Mouse (Mus musculus) E14TG2a.4 (cell line): ENCODE measurements around the gene Gm20517.
A peak's percentile ranks its signal among the peaks of the same experiment; 100 is the strongest.

Experiments
- H3K27me3 ChIP-seq: 2 replicates; pipeline ENCODE4 v1.6.1; 2014; ENCODE audit warnings: low read length, control low read depth; ENCODE audit not compliant: insufficient read depth
- H3K36me3 ChIP-seq: 2 replicates; pipeline ENCODE4 v1.6.1; 2014; ENCODE audit warnings: low read length, control low read depth; ENCODE audit not compliant: insufficient read depth
- H3K4me1 ChIP-seq: replicated peaks from 2 replicates; pipeline ENCODE4 v1.6.1; 2014; ENCODE audit warnings: low read depth, low read length, control low read depth
- H3K4me3 ChIP-seq: replicated peaks from 2 replicates; pipeline ENCODE4 v1.5.1; 2014; ENCODE audit warnings: mild to moderate bottlenecking, low read length
- H3K9me3 ChIP-seq: 2 replicates; pipeline ENCODE4 v1.6.1; 2014; ENCODE audit warnings: low read length, control low read depth
- CTCF ChIP-seq: conservative IDR thresholded peaks from 2 replicates; pipeline ENCODE4 v1.5.1; 2014; ENCODE audit warnings: low read length
- NANOG ChIP-seq: IDR thresholded peaks from 2 replicates; pipeline ENCODE4 v1.6.1; 2014; ENCODE audit warnings: borderline replicate concordance, low read length, mixed read lengths
- POU5F1 ChIP-seq: IDR thresholded peaks from 2 replicates; pipeline ENCODE4 v1.6.1; 2014; ENCODE audit warnings: low read length, borderline replicate concordance

Gene Gm20517

DNA sequence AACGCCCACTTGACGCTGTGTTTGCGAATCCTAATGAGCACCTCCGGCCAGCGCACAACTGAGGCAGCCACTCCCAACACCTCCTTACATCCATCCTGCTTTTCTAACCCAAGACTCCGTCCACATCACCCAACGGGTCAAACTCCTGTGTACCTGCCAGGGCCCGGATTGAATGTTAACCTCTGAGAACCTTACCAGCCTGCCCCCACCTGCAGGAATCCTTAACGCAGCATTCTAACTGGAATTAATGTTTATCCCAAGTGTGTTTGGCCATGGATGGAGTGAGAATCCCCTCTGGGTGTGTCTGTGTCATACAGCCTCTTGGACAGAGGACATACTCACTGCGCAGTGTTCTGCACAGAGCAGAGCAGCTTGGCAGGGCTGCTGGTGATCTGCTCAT is 86.8 kb downstream of the Gm20517 start:
- TF ChIP-seq CTCF, result no peak
- TF ChIP-seq NANOG, result no peak
- TF ChIP-seq POU5F1, result no peak
- no peaks in the 10 kb centered on the region for H3K9me3 ChIP-seq
- peaks cover 51% of the 10 kb centered on the region for H3K36me3 ChIP-seq
- H3K27me3 ChIP-seq, result peaks cover 36% of the 10 kb centered on the region
- peaks cover 66% of the 10 kb centered on the region for H3K4me1 ChIP-seq
- no peak overlapping the region for H3K4me3 ChIP-seq

DNA sequence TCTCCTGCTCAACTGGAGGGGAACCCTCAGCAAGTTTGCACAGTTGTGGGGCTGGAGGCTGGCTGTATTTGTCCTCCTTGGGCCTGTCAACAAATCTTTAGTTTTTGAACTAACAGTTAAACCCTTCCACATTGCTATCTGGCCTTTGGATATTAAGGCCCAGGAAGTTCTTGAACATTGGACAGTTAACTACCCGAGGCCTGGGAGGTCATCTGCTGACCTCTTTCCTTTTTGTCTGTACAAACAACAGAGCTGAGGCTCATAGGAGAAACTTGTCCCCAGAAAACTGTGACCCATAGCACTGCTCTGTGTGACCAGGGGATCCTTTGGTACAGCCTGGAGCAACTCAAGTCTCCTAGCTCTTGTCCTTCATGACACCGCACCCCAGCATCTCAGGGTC is 87.7 kb downstream of the Gm20517 start:
- Histone ChIP-seq H3K4me3 (no peak overlapping the region), H3K36me3 (peaks cover 51% of the 10 kb centered on the region), H3K27me3 (peaks cover 27% of the 10 kb centered on the region), H3K4me1 (peaks cover 68% of the 10 kb centered on the region), H3K9me3 (no peaks in the 10 kb centered on the region)
- TF ChIP-seq NANOG (no peak), CTCF (no peak), POU5F1 (no peak)

DNA sequence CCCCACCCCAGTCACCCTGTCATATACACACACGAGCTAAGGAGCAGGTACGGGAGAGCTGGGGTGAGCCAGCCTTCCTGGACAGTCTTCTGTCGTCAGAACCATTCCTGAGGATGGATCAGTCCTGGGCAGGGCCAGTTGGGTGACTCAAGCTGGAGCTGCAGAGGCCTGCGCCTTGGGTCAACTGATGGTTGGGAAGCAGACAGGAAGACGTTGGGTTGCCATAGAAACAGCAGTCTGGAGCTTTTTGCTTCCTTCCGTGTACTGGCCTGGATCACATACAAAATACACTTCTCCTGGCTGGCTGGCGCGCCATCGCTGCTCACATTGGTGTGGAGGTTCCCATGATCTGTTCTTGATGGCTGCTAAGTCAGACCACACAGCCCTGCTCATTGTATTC is 90.4 kb downstream of the Gm20517 start:
- Histone ChIP-seq H3K36me3 (peaks cover 71% of the 10 kb centered on the region), H3K4me3 (peak overlapping the region; percentile 79), H3K4me1 (peaks cover 84% of the 10 kb centered on the region), H3K27me3 (peaks cover 8% of the 10 kb centered on the region), H3K9me3 (no peaks in the 10 kb centered on the region)
- TF ChIP-seq POU5F1, result no peak
- no peak for TF ChIP-seq NANOG

DNA sequence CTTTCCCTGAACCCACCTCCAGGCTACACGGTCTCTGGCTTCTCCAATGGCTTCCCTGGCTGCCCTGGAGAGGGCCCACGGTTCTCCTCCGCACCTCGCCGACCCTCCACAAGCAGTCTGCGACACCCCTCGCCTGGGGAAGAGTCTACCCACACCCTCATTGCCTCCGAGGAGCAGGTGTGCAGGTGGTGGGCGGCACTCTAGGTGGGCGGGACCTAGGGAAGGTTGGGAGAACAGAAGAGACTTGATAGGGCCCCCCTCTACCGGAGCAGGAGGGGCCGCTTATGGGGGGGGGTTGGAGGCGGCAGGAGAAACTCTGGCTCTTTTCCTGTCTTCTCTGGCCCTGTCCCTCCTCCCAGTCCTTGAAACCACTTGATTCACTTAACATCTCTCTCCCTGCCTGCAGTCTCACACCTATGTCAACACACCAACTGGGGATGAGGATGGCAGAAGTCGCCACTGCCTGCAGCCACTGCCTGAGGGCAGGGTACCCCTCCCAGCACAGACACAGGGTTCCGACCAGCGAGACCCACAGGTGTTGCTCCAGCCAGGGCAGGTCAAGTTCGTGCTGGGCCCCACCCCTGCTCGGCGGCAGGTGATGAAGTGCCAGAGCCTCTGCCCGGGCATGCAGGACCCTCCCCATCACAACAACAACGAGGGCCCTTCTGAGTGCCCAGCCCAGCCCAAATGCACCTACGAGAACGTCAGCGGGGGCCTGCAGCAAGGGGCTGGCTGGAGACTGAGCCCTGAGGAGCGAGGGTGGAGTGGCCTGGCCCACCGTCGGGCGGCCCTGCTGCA is 91.4 kb downstream of the Gm20517 start:
- no peaks in the 10 kb centered on the region for H3K9me3 ChIP-seq
- H3K27me3 ChIP-seq, result 0 out of 2 replicates have a peak, but pooled peaks cover 3% of the 10 kb centered on the region
- peaks cover 73% of the 10 kb centered on the region for H3K36me3 ChIP-seq
- TF ChIP-seq NANOG (no peak), POU5F1 (no peak), CTCF (no peak)
- peaks cover 91% of the 10 kb centered on the region for H3K4me1 ChIP-seq
- H3K4me3 ChIP-seq, result peak overlapping the region; percentile 79

DNA sequence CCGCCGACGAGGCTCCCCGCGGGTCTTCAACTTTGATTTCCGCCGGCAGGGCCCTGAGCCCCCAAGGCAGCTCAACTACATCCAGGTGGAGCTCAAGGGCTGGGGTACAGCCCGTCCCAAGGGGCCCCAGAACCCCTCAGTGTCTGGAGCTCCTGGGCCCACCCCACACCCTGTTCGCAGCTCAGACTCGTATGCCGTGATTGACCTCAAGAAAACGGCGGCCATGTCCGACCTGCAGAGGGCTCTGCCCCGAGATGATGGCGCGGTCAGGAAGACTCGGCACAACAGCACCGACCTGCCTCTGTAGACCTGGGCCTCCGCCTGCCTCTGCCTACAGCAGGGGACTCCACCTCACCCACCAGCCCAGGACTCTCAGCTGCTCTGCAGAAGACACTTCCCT is 92.2 kb downstream of the Gm20517 start:
- Histone ChIP-seq H3K27me3 (0 out of 2 replicates have a peak, but pooled peaks cover 3% of the 10 kb centered on the region), H3K9me3 (no peaks in the 10 kb centered on the region), H3K4me3 (peak overlapping the region; percentile 79), H3K4me1 (peaks cover 91% of the 10 kb centered on the region), H3K36me3 (peaks cover 73% of the 10 kb centered on the region)
- TF ChIP-seq POU5F1 (no peak), CTCF (no peak), NANOG (no peak)

DNA sequence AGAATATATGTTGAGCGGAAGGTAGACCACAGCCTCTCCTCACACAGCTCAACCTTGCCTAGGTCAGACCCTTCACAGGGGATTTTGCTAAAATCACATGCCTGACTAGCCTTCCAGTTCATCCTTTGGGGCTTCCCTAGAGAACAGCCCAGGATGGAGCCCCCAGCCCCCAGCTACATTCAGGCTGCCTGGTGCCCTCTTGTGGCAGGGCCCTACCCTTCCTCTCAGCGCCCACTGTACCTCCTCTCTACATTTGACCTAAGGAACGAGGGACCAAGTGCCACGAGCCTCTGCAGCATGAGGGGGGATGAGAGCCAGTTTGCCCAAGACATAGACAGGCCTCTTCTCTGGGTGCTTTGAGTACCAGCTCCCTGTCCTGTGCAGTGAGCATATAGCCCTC is 93.3 kb downstream of the Gm20517 start:
- Histone ChIP-seq H3K4me3 (peak overlapping the region; percentile 79), H3K27me3 (0 out of 2 replicates have a peak, but pooled peaks cover 3% of the 10 kb centered on the region), H3K36me3 (peaks cover 67% of the 10 kb centered on the region), H3K4me1 (peaks cover 95% of the 10 kb centered on the region), H3K9me3 (no peaks in the 10 kb centered on the region)
- TF ChIP-seq CTCF (peak; percentile 36), NANOG (no peak)

DNA sequence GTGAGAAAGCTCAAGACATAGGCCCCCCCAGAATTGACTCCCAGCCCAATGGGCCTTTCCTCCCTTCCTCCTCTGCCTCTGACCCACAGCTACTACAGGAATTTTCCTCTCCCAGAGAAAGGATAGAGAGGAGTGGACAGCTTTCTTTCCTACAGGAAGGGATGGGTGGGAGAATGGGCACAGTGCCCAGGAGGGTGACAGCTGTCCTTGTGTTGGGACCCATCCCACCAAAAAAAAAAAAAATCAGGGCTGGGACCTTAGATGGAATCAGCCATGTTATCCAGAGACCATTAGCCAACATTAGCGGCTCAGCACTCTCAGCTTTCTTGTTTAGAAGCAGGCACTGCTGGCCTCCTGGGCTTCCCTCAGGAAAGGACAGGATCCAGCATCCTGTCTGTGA is 94.8 kb downstream of the Gm20517 start:
- H3K36me3 ChIP-seq, result peaks cover 52% of the 10 kb centered on the region
- H3K9me3 ChIP-seq, result no peaks in the 10 kb centered on the region
- peaks cover 99% of the 10 kb centered on the region for H3K4me1 ChIP-seq
- H3K4me3 ChIP-seq, result no peak overlapping the region
- TF ChIP-seq POU5F1, result no peak
- no peak for TF ChIP-seq CTCF
- TF ChIP-seq NANOG, result no peak
- no peaks in the 10 kb centered on the region for H3K27me3 ChIP-seq

DNA sequence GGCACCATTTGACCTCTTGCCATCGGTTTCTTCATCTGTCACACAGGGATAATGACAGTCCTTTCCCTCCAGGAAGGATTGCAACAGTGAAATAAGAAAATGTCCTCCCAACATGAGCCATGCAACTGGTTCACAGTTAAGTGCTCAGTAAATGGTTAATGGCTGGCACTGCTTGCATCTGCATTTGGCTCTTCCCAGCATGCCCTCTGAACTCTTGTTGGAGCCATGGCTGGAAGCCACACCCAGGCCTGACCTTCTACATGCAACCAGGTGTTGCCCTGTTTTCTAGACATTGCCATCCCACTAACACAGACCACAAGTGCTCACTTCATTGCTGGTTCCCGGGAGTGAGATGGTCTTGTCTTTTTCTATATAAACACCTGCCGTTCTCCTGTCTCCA is 96.6 kb downstream of the Gm20517 start:
- H3K4me1 ChIP-seq, result peaks cover 95% of the 10 kb centered on the region
- H3K27me3 ChIP-seq, result no peaks in the 10 kb centered on the region
- no peak for TF ChIP-seq CTCF
- no peak for TF ChIP-seq NANOG
- TF ChIP-seq POU5F1, result no peak
- peak overlapping the region; percentile 17; the same call in 1 of the 2 replicates for H3K4me3 ChIP-seq
- H3K9me3 ChIP-seq, result no peaks in the 10 kb centered on the region
- peaks cover 42% of the 10 kb centered on the region for H3K36me3 ChIP-seq

DNA sequence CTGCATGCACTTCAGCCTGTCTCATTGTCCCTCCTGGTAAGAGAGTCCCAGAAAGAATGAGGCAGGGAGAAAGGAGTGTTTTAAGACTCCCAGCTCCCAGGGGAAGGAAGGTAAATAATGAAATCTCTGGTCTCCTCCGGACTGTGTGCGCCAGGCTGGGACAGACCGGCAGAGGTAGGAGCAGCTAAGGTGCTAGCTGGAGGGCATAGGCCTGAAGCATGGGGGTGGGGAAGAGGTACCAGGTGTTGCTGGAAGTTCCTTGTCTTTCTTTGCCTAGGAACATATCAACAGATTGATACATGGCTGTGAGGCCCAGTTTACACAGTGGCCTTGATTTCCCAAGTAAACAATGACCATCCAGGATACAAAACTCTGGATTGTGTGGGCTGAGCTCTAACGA is 97.6 kb downstream of the Gm20517 start:
- Histone ChIP-seq H3K36me3 (peaks cover 42% of the 10 kb centered on the region), H3K9me3 (no peaks in the 10 kb centered on the region), H3K27me3 (no peaks in the 10 kb centered on the region), H3K4me1 (peaks cover 91% of the 10 kb centered on the region), H3K4me3 (peak overlapping the region; percentile 67)
- TF ChIP-seq CTCF (no peak), POU5F1 (no peak), NANOG (no peak)
